Mouse (Mus musculus) embryonic facial prominence, embryonic 14.5 days (tissue): Measurements from ENCODE around the gene Ubtd1. TPM values are rescaled to one million over a fixed set of nuclear protein-coding genes. Genes with fewer than 3 reads are reported as not detected.

Experiments
- ATAC-seq: fragments of 200-750 bp; cut with Nextera tagmentation; 2 replicates; pipeline ENCODE4 v1.8.0; 2017; ENCODE audit warnings: low read depth, moderate number of reproducible peaks, moderate TSS enrichment
- DNase-seq: peaks from one replicate; pipeline ENCODE4 v3.0.0-alpha.2; 2015; ENCODE audit warnings: low spot score
- H3K27ac ChIP-seq: fragments of 300-500 bp; sonication (generic); replicated peaks from 2 replicates; pipeline ENCODE4 v1.5.1; 2014; ENCODE audit warnings: low read depth, mild to moderate bottlenecking, low read length, moderate library complexity
- H3K27me3 ChIP-seq: fragments of 300-500 bp; sonication (generic); replicated peaks from 2 replicates; pipeline ENCODE4 v1.6.1; 2014; ENCODE audit warnings: low read length; ENCODE audit not compliant: control insufficient read depth, insufficient read depth
- H3K36me3 ChIP-seq: fragments of 300-500 bp; sonication (generic); 2 replicates; pipeline ENCODE4 v1.6.1; 2014; ENCODE audit warnings: low read length, mixed read lengths; ENCODE audit not compliant: control insufficient read depth, insufficient read depth
- H3K4me1 ChIP-seq: fragments of 300-500 bp; sonication (generic); 2 replicates; pipeline ENCODE4 v1.6.1; 2014; ENCODE audit warnings: antibody characterized with exemption, low read length; ENCODE audit not compliant: control insufficient read depth, insufficient read depth
- H3K4me2 ChIP-seq: fragments of 300-500 bp; sonication (generic); 2 replicates; pipeline ENCODE4 v1.6.1; 2014; ENCODE audit warnings: low read depth, mild to moderate bottlenecking, low read length, moderate library complexity, mixed read lengths
- H3K4me3 ChIP-seq: fragments of 300-500 bp; sonication (generic); 2 replicates; pipeline ENCODE4 v1.5.1; 2014; ENCODE audit warnings: low read depth, mild to moderate bottlenecking, low read length
- H3K9ac ChIP-seq: fragments of 300-500 bp; sonication (generic); 2 replicates; pipeline ENCODE4 v1.6.1; 2014; ENCODE audit warnings: low read depth, mild to moderate bottlenecking, low read length, moderate library complexity, mixed read lengths
- H3K9me3 ChIP-seq: fragments of 300-500 bp; sonication (generic); 2 replicates; pipeline ENCODE4 v1.6.1; 2016; ENCODE audit warnings: low read length; ENCODE audit not compliant: control insufficient read depth
- WGBS: fragments of 180-500 bp; shearing (Covaris S2); extraction: QIAGEN DNeasy Blood & Tissue Kit; methylation state at CpG from one replicate; pipeline ENCODE4 v1.1.7; 2014; 5-methylcytosine and 5-hydroxymethylcytosine counted together
- polyA plus RNA-seq: library from polyadenylated mRNA; unstranded; fragments of >200 nt; fragmentation: Nextera tagmentation; extraction: Ambion mirVana; gene quantifications from 2 replicates; pipeline ENCODE4 v1.2.1, GENCODE M21; 2014

Gene Ubtd1
- polyA plus RNA-seq, 1 experiment from 2014 or later: 20.8 TPM

DNA sequence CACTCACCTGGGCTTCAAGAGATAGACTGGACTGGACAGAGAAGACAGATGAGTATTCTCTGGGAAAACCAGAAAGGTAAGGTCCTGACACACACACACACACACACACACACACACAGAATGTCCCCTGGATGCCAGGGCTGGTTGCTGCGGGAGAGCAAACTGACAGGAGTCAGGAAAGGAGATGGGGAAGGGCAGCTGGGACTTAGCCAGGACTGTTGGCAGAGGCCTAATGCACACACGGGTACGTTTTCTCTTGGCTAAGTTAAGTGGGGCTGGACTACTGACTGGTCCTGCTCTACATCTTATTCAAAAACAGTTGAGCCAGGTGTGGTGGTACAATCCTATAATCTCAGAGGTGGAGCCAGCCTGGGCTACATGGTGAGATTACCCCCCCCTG, 54.8 kb downstream of the Ubtd1 start:
- Histone ChIP-seq H3K4me3 (no peak overlapping the region), H3K4me2 (no peak overlapping the region), H3K27me3 (0 out of 2 replicates have a peak, but pooled peaks cover 7% of the 10 kb centered on the region), H3K9me3 (no peaks in the 10 kb centered on the region), H3K4me1 (peaks cover 10% of the 10 kb centered on the region), H3K27ac (no peak overlapping the region), H3K9ac (no peak overlapping the region), H3K36me3 (peaks cover 12% of the 10 kb centered on the region; the same call in 1 of the 2 replicates)
- DNase-seq: no peak
- ATAC-seq: no peak
- WGBS: 74% methylated on average over 3 of the region's 3 CpGs

- Histone ChIP-seq H3K27me3 (0 out of 2 replicates have a peak, but pooled peaks cover 7% of the 10 kb centered on the region), H3K27ac (no peak overlapping the region)
- no peak for ATAC-seq
Measured at GRCm38 (mm10) chr19:42037167-42037702, 55.7 kb downstream of the Ubtd1 start.

GRCm38 (mm10) chr19:42038310-42038709, 56.7 kb downstream of the Ubtd1 start:
- H3K4me3 ChIP-seq: no peak overlapping the region
- ATAC-seq: no peak

More at GRCm38 (mm10) chr19:42037167-42037702, 55.7 kb downstream of the Ubtd1 start:
- H3K4me3 ChIP-seq: no peak overlapping the region
- H3K4me1 ChIP-seq: peaks cover 10% of the 10 kb centered on the region
- H3K9me3 ChIP-seq: no peaks in the 10 kb centered on the region
- 73% methylated on average over 11 of the region's 11 CpGs for WGBS
- no peak overlapping the region for H3K9ac ChIP-seq
- H3K4me2 ChIP-seq: no peak overlapping the region
- H3K36me3 ChIP-seq: peaks cover 12% of the 10 kb centered on the region; the same call in 1 of the 2 replicates
- DNase-seq: no peak

DNA sequence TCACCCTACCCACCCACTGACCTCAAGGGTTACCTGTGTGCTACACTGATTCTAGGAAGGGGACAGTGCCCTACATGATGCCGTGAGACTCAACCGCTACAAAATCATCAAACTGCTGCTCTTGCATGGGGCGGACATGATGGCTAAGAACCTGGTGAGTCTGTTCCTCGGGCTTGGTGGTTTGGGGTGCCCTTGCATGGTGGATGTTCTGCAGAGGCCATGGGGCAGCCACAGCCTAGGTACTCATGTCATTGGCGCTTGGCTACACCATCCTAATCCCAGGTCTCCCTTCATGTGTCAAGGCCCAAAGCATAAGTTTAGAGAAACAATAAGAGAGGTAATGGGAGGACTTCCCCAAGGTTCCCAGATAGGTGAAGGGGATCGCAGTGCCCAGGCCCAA, 62.4 kb downstream of the Ubtd1 start:
- no peak overlapping the region for H3K9ac ChIP-seq
- H3K4me3 ChIP-seq: no peak overlapping the region
- H3K9me3 ChIP-seq: no peaks in the 10 kb centered on the region
- H3K4me1 ChIP-seq: peaks cover 9% of the 10 kb centered on the region
- no peaks in the 10 kb centered on the region for H3K36me3 ChIP-seq
- no peak overlapping the region for H3K4me2 ChIP-seq
- 91% methylated on average over 6 of the region's 6 CpGs for WGBS
- H3K27me3 ChIP-seq: 0 out of 2 replicates have a peak, but pooled peaks cover 7% of the 10 kb centered on the region
- ATAC-seq (no peak), DNase-seq (no peak)
- no peak overlapping the region for H3K27ac ChIP-seq

More at GRCm38 (mm10) chr19:42038310-42038709, 56.7 kb downstream of the Ubtd1 start:
- 89% methylated on average over 12 of the region's 12 CpGs for WGBS
- Histone ChIP-seq H3K9me3 (no peaks in the 10 kb centered on the region), H3K36me3 (peaks cover 12% of the 10 kb centered on the region; the same call in 1 of the 2 replicates), H3K27me3 (0 out of 2 replicates have a peak, but pooled peaks cover 7% of the 10 kb centered on the region), H3K4me1 (peaks cover 10% of the 10 kb centered on the region), H3K27ac (no peak overlapping the region), H3K4me2 (no peak overlapping the region), H3K9ac (no peak overlapping the region)
- no peak for DNase-seq

DNA sequence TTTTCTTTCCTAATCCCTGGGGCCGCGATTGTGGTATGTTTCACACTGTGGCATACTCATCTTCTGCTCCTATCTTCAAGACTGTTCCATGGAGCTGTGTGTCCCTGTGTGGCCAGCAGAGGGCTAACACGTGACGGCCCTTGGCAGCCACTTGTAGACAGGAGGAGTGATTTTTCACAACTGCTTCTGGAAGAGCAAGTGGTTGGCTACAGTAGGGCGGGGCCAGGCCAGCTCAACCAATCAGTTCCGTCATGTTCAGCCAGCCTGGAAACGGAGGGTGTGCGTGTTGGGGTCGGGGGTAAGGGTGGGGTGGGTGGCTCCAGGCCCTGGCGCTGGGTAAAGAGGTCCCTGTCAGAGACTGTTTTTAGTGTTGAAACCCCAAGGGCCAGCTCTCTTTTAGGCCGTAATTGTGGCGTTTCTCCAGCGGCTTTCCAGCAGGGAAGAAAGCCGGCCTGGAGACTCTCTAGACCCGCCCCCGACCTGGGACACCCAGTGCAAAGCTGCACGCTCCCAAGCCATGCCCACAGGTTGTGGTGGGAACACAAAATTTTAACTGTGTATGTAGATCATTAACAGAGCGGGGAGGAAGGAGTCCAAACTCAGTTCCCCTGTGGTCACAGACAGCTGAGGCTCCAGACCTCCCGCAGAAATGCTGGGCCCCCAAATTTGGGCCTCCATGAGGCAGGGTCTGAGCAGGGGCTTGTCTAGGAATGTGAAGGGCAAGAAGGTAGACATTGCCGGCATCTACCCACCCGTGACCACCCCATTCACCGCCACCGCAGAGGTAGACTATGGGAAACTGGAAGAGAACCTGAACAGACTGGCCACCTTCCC, 63.9 kb downstream of the Ubtd1 start, which contains the start of gene Hoga1:
TSS of gene Hoga1 (plus strand) at position 342 of the 834 bp plus-strand sequence.
- DNase-seq (peak; percentile 91), ATAC-seq (peak; percentile 96)
- no peaks in the 10 kb centered on the region for H3K27me3 ChIP-seq
- H3K27ac ChIP-seq: no peak within 1 kb of the TSS
- H3K36me3 ChIP-seq: no peaks in the 10 kb centered on the region
- peak within 1 kb of the TSS; percentile 36 for H3K4me3 ChIP-seq
- H3K4me2 ChIP-seq: peak within 1 kb of the TSS; percentile 62
- peaks cover 9% of the 10 kb centered on the region for H3K4me1 ChIP-seq
- peak within 1 kb of the TSS; percentile 46 for H3K9ac ChIP-seq
- 21% methylated on average over 23 of the region's 23 CpGs for WGBS
- no peaks in the 10 kb centered on the region for H3K9me3 ChIP-seq

DNA sequence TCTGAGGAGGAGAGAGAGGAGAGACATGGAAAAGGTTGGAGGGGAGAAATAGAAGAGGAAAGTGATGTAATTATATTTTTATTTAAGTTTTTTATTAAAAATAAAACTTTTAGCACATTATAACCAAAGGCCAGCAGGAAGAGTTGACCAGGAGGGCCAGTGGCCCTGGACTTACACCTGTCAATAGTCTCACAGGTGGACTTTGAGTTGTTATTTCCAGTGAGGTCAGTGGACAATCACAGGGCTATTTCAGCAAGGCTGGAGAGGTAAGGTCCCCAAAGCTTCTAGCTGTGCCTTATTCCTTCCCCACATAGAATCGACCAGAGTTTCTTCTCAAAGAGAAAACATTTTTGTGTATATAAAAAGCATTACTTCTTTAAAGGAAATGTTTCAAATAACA, 68.7 kb downstream of the Ubtd1 start:
- ATAC-seq (no peak), DNase-seq (no peak)
- Histone ChIP-seq H3K27me3 (no peaks in the 10 kb centered on the region), H3K9me3 (no peaks in the 10 kb centered on the region), H3K9ac (no peak overlapping the region), H3K4me3 (no peak overlapping the region), H3K4me1 (peaks cover 9% of the 10 kb centered on the region), H3K36me3 (no peaks in the 10 kb centered on the region), H3K4me2 (no peak overlapping the region), H3K27ac (no peak overlapping the region)
- 81% methylated on average over 1 of the region's 1 CpGs for WGBS

DNA sequence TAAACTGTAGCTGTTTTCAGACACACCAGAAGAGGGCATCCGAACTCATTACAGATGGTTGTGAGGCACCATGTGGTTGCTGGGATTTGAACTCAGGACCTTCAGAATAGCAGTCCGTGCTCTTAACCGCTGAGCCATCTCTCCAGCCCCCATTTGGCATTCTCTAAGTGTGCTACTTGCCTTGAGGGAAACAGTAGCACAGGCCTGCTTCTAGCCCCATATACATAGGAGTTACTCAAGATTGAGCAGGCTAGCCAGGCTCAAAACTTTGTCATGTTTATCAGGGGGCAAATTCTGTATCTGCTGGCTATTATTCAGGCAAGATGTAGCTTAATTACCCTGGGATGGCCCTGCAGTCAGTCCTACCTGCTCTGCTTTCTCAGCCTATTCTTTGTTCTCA, 69.8 kb downstream of the Ubtd1 start:
- Histone ChIP-seq H3K27ac (no peak overlapping the region), H3K4me2 (no peak overlapping the region), H3K4me1 (no peaks in the 10 kb centered on the region), H3K4me3 (no peak overlapping the region), H3K36me3 (no peaks in the 10 kb centered on the region), H3K27me3 (no peaks in the 10 kb centered on the region), H3K9me3 (no peaks in the 10 kb centered on the region), H3K9ac (no peak overlapping the region)
- ATAC-seq (no peak), DNase-seq (no peak)
- whole genome bisulfite sequencing: 83% methylated on average over 3 of the region's 3 CpGs

DNA sequence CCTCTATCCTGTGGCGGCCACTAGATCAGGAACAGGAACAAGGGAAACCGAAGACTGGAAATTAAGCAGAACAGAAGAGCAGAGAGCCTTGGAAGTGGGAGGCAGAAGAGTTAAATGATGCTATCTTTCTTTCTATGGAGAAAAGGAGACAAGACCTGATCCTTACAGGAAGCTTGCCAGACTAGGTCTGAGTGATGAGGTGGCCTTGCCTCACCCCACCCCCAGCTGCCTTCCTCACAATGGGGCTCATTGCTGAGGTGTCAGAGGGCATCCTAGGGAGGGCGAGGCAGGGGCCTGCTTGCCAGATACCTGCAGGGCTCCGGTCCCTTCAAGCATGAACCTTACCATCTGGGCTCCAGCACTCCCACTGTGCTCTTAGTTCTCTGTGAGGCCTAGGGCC, 70.4 kb downstream of the Ubtd1 start, which contains the start of gene 4933411K16Rik:
TSS of gene 4933411K16Rik (plus strand) at position 301 of the 400 bp plus-strand sequence.
- Histone ChIP-seq H3K36me3 (no peaks in the 10 kb centered on the region), H3K9ac (no peak within 1 kb of the TSS), H3K4me1 (no peaks in the 10 kb centered on the region), H3K27me3 (no peaks in the 10 kb centered on the region), H3K4me3 (no peak within 1 kb of the TSS), H3K9me3 (no peaks in the 10 kb centered on the region), H3K27ac (no peak within 1 kb of the TSS), H3K4me2 (no peak within 1 kb of the TSS)
- no peak for ATAC-seq
- WGBS: 71% methylated on average over 4 of the region's 4 CpGs
- no peak for DNase-seq
